Mouse (Mus musculus) limb, embryonic 12.5 days (tissue): ENCODE results near the gene Stag3. TPM values are rescaled to one million over a fixed set of nuclear protein-coding genes. Genes with fewer than 3 reads are reported as not detected.

Experiments
- ATAC-seq: fragments of 200-750 bp; cut with Nextera tagmentation; 2 replicates; pipeline ENCODE4 v1.8.0; 2017; ENCODE audit warnings: low read depth, moderate TSS enrichment; ENCODE audit not compliant: insufficient number of reproducible peaks, insufficient read depth, low FRiP score, low TSS enrichment
- H3K27ac ChIP-seq: fragments of 300-500 bp; sonication (generic); 2 replicates; pipeline ENCODE4 v1.5.1; 2016; ENCODE audit warnings: mild to moderate bottlenecking, moderate library complexity
- H3K27me3 ChIP-seq: fragments of 300-500 bp; sonication (generic); 2 replicates; pipeline ENCODE4 v1.6.1; 2016; ENCODE audit warnings: mild to moderate bottlenecking, moderate library complexity
- H3K36me3 ChIP-seq: fragments of 300-500 bp; sonication (generic); 2 replicates; pipeline ENCODE4 v1.6.1; 2016; ENCODE audit warnings: mild to moderate bottlenecking, moderate library complexity
- H3K4me1 ChIP-seq: fragments of 300-500 bp; sonication (generic); replicated peaks from 2 replicates; pipeline ENCODE4 v1.6.1; 2016
- H3K4me2 ChIP-seq: fragments of 300-500 bp; sonication (generic); 2 replicates; pipeline ENCODE4 v1.6.1; 2016; ENCODE audit warnings: mild to moderate bottlenecking, moderate library complexity
- H3K4me3 ChIP-seq: fragments of 300-500 bp; sonication (generic); replicated peaks from 2 replicates; pipeline ENCODE4 v1.5.1; 2016; ENCODE audit warnings: mild to moderate bottlenecking
- H3K9ac ChIP-seq: fragments of 300-500 bp; sonication (generic); replicated peaks from 2 replicates; pipeline ENCODE4 v1.6.1; 2016; ENCODE audit warnings: mild to moderate bottlenecking, moderate library complexity
- H3K9me3 ChIP-seq: fragments of 300-500 bp; sonication (generic); 2 replicates; pipeline ENCODE4 v1.6.1; 2016; ENCODE audit warnings: mild to moderate bottlenecking, moderate library complexity
- WGBS: fragments of 180-500 bp; shearing (Covaris S2); methylation state at CpG from one replicate; pipeline ENCODE4 v1.1.7; 2016; 5-methylcytosine and 5-hydroxymethylcytosine counted together
- polyA plus RNA-seq: library from polyadenylated mRNA; unstranded; fragments of >200 nt; fragmentation: Nextera tagmentation; extraction: Ambion mirVana; gene quantifications from 2 replicates; pipeline ENCODE4 v1.2.1, GENCODE M21; 2016

Stag3 gene
- polyA plus RNA-seq, 1 experiment from 2014 or later, result 8.2 TPM

DNA sequence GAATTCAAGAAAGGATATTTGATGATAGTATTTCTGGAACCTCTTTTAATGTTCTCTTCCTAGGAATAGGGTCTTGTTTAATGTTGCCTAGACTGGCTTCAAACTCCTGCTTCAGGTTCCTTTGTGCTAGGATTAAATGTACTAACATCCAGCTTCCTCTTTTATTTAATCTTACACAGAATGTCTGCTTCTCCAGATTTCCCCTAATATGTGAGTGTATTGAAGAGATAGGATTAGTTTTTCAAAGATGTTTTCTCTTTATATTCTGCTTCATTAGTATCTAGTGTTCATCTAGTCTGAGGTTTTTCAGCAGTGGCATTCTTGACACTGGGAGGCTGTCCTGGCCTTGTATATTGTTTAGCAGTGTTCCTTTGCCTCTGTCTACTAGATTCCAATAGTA is 14.1 kb downstream of the Stag3 start:
- no peaks in the 10 kb centered on the region for H3K27me3 ChIP-seq
- no peaks in the 10 kb centered on the region for H3K9me3 ChIP-seq
- H3K4me1 ChIP-seq, result no peaks in the 10 kb centered on the region
- ATAC-seq, result no peak
- no peak overlapping the region for H3K9ac ChIP-seq
- H3K36me3 ChIP-seq, result no peaks in the 10 kb centered on the region
- H3K27ac ChIP-seq, result no peak overlapping the region
- H3K4me3 ChIP-seq, result no peak overlapping the region
- no peak overlapping the region for H3K4me2 ChIP-seq

DNA sequence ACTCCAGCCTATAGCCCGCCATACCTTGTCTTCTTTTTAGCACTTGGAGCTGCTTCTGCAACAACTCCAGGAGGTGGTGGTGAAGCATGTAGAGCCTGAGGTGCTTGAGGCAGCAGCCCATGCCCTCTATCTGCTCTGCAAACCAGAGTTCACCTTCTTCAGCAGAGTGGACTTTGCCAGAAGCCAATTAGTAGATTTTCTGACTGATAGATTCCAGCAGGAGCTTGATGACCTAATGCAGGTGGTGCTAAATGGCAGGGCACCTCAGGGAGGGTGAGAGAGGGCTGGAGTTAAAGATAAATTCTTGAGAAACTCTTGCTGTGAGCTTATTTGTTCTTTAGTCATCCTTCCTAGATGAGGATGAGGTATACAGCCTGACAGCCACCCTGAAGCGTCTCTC is 19.6 kb downstream of the Stag3 start:
- 81% methylated on average over 2 of the region's 2 CpGs for whole genome bisulfite sequencing
- no peak for ATAC-seq
- H3K27me3 ChIP-seq, result no peaks in the 10 kb centered on the region
- H3K4me1 ChIP-seq, result no peaks in the 10 kb centered on the region
- no peak overlapping the region for H3K27ac ChIP-seq
- H3K9ac ChIP-seq, result no peak overlapping the region
- H3K4me3 ChIP-seq, result no peak overlapping the region
- no peaks in the 10 kb centered on the region for H3K9me3 ChIP-seq
- H3K4me2 ChIP-seq, result no peak overlapping the region
- no peaks in the 10 kb centered on the region for H3K36me3 ChIP-seq

DNA sequence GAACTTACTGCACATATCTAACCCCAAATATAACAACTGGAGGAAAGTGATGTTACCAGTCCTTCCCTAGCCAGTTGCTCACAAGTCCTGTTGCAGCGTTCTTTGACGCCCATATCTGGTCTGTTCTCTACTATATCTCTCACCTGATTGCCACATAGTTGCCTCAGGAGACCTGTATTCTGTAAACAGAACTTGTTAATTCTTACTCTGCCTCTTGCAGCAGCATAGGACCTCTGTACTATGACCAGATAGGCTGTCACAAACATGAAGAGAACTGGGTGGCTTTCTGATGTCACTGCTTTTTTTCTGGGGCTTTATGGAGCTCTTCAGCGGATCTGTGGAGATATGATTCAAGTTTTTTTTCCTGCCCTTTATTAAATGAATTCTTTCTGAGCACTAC is 32.8 kb downstream of the Stag3 start:
- Histone ChIP-seq H3K27ac (no peak overlapping the region), H3K4me1 (no peaks in the 10 kb centered on the region), H3K4me2 (no peak overlapping the region), H3K36me3 (no peaks in the 10 kb centered on the region), H3K9me3 (no peaks in the 10 kb centered on the region), H3K4me3 (no peak overlapping the region), H3K27me3 (no peaks in the 10 kb centered on the region), H3K9ac (no peak overlapping the region)
- WGBS, result 85% methylated on average over 3 of the region's 3 CpGs
- ATAC-seq, result no peak

DNA sequence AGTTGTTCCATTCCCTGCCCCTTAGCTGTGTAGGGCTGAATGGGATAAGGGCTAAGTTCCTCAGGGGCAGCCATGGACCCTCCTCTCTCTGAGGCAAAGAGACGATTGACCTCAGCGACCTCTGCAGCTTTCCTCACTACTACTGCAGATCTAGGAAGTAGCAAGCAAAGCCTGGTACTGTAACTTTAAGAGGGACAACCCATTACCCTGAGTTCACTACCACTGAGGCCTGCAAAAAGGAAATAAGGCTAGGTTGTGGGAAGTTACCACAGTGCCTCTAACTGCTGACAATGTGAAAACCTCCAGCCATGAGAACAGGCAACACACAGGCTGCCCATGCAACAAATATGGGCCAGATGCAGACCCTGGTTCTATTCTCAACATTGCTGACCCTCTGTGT is 61.6 kb downstream of the Stag3 start, which contains the start of gene Pvrig:
Pvrig (plus strand) TSS at position 301 of the 400 bp plus-strand sequence.
- WGBS, result 71% methylated on average over 2 of the region's 2 CpGs
- no peaks in the 10 kb centered on the region for H3K9me3 ChIP-seq
- no peak within 1 kb of the TSS for H3K4me2 ChIP-seq
- no peak within 1 kb of the TSS for H3K9ac ChIP-seq
- ATAC-seq, result no peak
- H3K27me3 ChIP-seq, result no peaks in the 10 kb centered on the region
- no peaks in the 10 kb centered on the region for H3K4me1 ChIP-seq
- no peak within 1 kb of the TSS for H3K4me3 ChIP-seq
- H3K36me3 ChIP-seq, result no peaks in the 10 kb centered on the region
- H3K27ac ChIP-seq, result no peak within 1 kb of the TSS

DNA sequence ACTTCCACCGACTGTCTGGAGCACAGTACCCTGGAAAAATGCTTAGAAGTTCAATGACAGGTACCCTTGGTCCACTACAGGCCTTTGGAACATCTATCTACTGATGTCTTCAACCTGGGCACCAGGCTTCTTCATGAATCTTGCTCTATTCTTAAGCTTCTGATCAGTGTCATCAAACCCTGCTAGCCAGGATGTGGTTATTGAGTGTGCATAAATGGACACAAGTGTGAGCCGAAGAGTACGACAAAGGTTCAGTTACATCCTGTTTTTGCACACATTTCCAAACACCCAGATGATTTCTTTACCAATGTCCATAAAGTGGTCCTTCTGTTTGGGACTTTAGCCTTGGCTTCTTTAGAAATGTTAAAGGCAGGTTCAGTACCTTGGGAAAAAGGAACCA is 63.2 kb downstream of the Stag3 start:
- Histone ChIP-seq H3K4me1 (no peaks in the 10 kb centered on the region), H3K36me3 (no peaks in the 10 kb centered on the region), H3K4me2 (no peak overlapping the region), H3K27ac (no peak overlapping the region), H3K27me3 (no peaks in the 10 kb centered on the region), H3K9ac (no peak overlapping the region), H3K4me3 (no peak overlapping the region), H3K9me3 (no peaks in the 10 kb centered on the region)
- 86% methylated on average over 3 of the region's 3 CpGs for WGBS
- no peak for ATAC-seq

Other genes with a start within 250 kb of the Stag3 start
- not detected in 2 replicates for gene Smok3c, start 227.0 kb upstream of the Stag3 start, polyA plus RNA-seq
- 26.8 and 32.1 TPM in 2 replicates for gene Zkscan1, start 195.2 kb upstream of the Stag3 start, polyA plus RNA-seq
- 78.8 and 80.9 TPM in 2 replicates for gene Zscan21, start 163.3 kb upstream of the Stag3 start, polyA plus RNA-seq
- 23.4 and 27.4 TPM in 2 replicates for gene Zfp113, start 124.5 kb upstream of the Stag3 start, polyA plus RNA-seq
- gene Cops6, start 119.2 kb upstream of the Stag3 start, polyA plus RNA-seq, result 332 and 333 TPM in 2 replicates
- gene Ap4m1, start 108.2 kb upstream of the Stag3 start, polyA plus RNA-seq, result 32.0 and 36.3 TPM in 2 replicates
- 298 and 302 TPM in 2 replicates for gene Mcm7, start 107.8 kb upstream of the Stag3 start, polyA plus RNA-seq
- 114 and 122 TPM in 2 replicates for gene Taf6, start 92.8 kb upstream of the Stag3 start, polyA plus RNA-seq
- gene Cnpy4, start 92.8 kb upstream of the Stag3 start, polyA plus RNA-seq, result 57.7 and 64.7 TPM in 2 replicates
- 9.7 and 12.2 TPM in 2 replicates for gene Mblac1, start 85.9 kb upstream of the Stag3 start, polyA plus RNA-seq
- gene Nxpe5, start 54.3 kb upstream of the Stag3 start, polyA plus RNA-seq, result not detected in 2 replicates
- 41.8 and 42.5 TPM in 2 replicates for gene Lamtor4, start 24.8 kb upstream of the Stag3 start, polyA plus RNA-seq
- gene BC037034, start 16.2 kb upstream of the Stag3 start, polyA plus RNA-seq, result 9.7 and 11.0 TPM in 2 replicates
- 4.0 and 4.5 TPM in 2 replicates for gene Gal3st4, start 7.4 kb upstream of the Stag3 start, polyA plus RNA-seq
- 0.12 and 0.25 TPM in 2 replicates for gene Gm43720, start 282 bp upstream of the Stag3 start, polyA plus RNA-seq
- 62.5 and 62.8 TPM in 2 replicates for gene Gpc2, start 235 bp upstream of the Stag3 start, polyA plus RNA-seq
- gene Pvrig, start 61.7 kb downstream of the Stag3 start, polyA plus RNA-seq, result not detected in 2 replicates
- gene Zfp157, start 161.2 kb downstream of the Stag3 start, polyA plus RNA-seq, result 57.3 and 57.4 TPM in 2 replicates